Mouse (Mus musculus): ENCODE data around the gene Pex11g.

Pex11g gene

GRCm38 (mm10) chr8:3415661-3416060, 51.8 kb downstream of the Pex11g start:
- DNase-seq (ENCODE audit: low spot score): no peak

DNA sequence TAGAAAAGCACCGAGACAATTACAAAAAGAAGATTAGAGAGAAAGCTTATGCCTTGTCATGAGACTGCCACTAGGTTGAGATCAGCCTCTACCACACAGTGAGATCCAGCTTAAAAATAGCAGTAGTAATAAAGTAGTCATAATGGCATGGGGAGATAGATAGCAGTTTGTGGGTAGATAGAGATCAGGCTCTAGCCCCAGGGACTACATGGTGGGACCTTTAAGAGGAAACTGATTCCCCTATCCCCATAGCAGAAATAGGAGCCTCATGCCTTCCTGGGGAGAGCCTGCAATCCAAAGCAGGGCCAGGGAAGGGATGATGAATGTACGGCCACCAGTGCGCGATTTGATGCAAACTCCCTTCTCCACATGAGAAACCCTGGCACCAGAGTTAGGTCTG, 52.2 kb downstream of the Pex11g start:
- DNase-seq (ENCODE audit: low spot score): no peak

GRCm38 (mm10) chr8:3414639-3415190, 52.8 kb downstream of the Pex11g start:
- no peak for DNase-seq (ENCODE audit: low spot score)

DNA sequence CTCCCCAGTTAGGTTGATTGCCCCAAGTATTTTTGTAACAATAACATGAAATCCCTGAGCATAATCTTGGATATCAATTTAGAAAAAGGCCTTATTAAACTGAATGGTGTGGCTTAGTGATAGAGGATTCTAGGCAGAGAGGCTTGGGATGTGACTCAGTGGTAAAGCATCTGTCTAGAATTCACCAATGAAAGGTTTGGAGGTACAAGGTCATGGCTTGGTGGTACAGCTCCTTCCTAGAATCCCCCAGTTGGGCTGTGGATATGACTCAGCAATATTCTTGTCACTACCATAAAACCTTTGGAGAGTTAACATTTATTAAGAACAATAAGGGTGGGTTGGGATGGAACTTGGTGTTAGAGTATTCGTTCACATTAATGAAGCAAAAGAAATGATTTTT, 54.7 kb downstream of the Pex11g start:
- DNase-seq (ENCODE audit: low spot score): no peak

DNA sequence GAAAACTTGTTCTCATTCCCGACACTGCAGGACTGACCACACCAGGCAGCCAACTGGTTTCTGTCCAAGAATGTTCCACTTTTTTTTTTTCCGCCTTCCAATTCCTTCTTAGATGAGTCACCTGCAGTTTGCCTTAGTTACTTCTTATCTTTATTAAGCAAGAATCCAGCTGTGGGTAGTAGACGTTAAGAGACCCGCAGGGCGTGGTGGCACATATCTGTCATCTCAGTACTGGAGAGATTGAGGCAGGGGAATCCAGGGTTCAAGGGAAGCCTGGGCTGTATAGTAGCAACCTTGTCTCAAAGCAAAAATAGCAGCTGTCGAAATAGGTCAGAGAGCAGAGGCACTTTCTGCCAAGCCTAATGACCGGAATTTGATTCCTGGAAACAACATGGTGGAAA, 55.6 kb downstream of the Pex11g start:
- no peak for DNase-seq (ENCODE audit: low spot score)

DNA sequence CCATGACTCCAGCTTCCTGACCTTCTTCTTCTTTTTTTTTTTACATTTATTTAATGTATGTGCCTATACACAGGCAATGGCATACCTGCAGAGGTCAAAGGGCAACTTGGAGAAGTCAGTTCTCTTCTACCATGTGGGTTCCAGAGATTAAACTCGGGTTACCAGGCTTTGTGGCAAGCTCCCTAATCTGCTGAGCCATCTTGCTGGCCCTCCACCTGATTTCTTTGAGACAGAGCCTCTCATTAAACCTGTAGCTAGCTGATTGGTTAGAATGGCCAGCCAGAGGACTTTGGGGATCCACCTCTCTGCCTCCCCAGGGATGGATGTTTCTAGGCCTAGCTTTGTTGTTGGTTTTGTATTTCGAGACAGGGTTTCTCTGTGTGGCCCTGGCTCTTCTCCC, 56.4 kb downstream of the Pex11g start:
- no peak for DNase-seq (ENCODE audit: low spot score)

DNA sequence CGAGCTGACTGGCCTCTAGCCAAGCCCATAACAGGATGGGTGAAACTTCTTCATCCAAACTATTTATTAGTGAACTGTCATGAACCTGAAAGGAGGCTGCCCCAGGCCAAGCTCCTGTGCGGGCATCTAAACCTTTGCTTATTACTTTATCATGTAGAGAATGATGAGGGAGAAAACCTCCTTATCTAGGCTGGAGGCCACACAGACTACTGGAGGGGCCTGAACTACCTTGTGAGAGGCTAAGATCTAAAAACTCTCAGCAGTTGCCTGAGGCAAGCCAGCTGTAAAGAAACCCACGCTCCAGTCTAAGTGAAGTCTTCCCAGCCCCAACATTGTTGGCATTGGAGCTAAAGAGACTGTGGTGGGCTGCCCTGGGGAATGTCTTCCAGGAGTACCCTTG, 60.1 kb downstream of the Pex11g start:
- no peak for DNase-seq (ENCODE audit: low spot score)
